Mouse (Mus musculus): Measurements from ENCODE around the gene Gm13078.

The Gm13078 gene

DNA sequence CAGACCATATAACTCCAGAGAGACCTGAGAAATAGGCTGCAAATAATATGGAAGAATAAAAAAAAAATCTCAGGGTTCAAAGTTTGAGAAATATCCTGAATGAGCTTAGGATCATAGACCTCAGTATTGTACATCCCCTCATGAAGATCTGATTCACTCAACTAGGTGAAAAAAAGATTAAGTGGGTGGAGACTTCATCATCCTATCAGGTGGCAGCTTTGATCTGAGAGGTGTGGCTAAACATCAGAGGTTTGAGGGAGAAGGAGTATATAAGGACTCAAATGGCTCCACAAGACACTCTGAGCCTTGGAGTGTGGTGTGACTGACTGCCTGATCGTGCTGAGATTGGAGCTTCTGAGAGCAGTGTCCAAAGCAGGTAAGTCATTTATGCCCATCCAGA lies at the start of gene Gm13078:
Gm13078 (plus strand) TSS at position 301 of the 400 bp plus-strand sequence.
- 86% methylated on average over 1 of the region's 1 CpGs for WGBS

DNA sequence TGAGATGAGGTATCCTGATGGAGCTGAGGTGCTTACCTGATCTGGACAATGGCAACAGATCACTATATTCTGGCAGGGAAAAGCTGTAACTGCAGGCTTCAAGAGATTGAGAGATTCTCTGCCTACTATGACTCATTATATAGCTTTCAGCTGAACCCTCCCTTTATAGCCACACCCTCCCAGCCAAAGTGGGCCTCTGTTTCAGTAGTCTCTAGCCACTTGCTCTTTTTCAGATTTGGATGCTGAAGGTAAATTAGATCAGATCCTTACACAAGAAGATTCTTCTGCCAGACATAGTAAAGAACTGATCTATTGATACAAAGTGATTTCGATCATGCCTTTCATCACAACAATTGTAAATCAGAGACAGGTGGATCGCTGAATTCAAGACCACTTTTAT lies 16.6 kb upstream of the Gm13078 start, which contains the start of gene Gm13089:
Gm13089 (minus strand) TSS at position 101 of the 400 bp plus-strand sequence.
- 74% methylated on average over 2 of the region's 2 CpGs for WGBS

All from cerebral cortex, adult 2 months (tissue).